Mouse (Mus musculus) heart, postnatal 0 days (tissue): Measurements from ENCODE around the gene Per1. TPM values are rescaled to one million over a fixed set of nuclear protein-coding genes. Genes with fewer than 3 reads are reported as not detected.
A peak's percentile ranks its signal among the peaks of the same experiment; 100 is the strongest.

Experiments used
- ATAC-seq: fragments of 200-750 bp; cut with Nextera tagmentation; 2 replicates; pipeline ENCODE4 v1.8.0; 2017; ENCODE audit warnings: low read depth, moderate number of reproducible peaks, moderate library complexity; ENCODE audit not compliant: insufficient read depth
- DNase-seq: peaks from one replicate; pipeline ENCODE4 v3.0.0-alpha.2; 2016; ENCODE audit warnings: low spot score
- H3K27ac ChIP-seq: fragments of 300-500 bp; sonication (generic); 2 replicates; pipeline ENCODE4 v1.5.1; 2014; ENCODE audit warnings: low read depth, mild to moderate bottlenecking
- H3K27me3 ChIP-seq: fragments of 300-500 bp; sonication (generic); 2 replicates; pipeline ENCODE4 v1.6.1; 2014; ENCODE audit warnings: low read length, mixed read lengths; ENCODE audit not compliant: control insufficient read depth, insufficient read depth
- H3K36me3 ChIP-seq: fragments of 300-500 bp; sonication (generic); replicated peaks from 2 replicates; pipeline ENCODE4 v1.6.1; 2014; ENCODE audit warnings: low read length, mixed read lengths; ENCODE audit not compliant: control insufficient read depth, insufficient read depth
- H3K4me1 ChIP-seq: fragments of 300-500 bp; sonication (generic); 2 replicates; pipeline ENCODE4 v1.6.1; 2014; ENCODE audit warnings: antibody characterized with exemption; ENCODE audit not compliant: control insufficient read depth, insufficient read depth
- H3K4me2 ChIP-seq: fragments of 300-500 bp; sonication (generic); 2 replicates; pipeline ENCODE4 v1.6.1; 2014; ENCODE audit warnings: low read depth, mild to moderate bottlenecking, low read length, moderate library complexity
- H3K4me3 ChIP-seq: fragments of 300-500 bp; sonication (generic); 2 replicates; pipeline ENCODE4 v1.5.1; 2014; ENCODE audit warnings: low read depth, low read length
- H3K9ac ChIP-seq: fragments of 300-500 bp; sonication (generic); replicated peaks from 2 replicates; pipeline ENCODE4 v1.6.1; 2014; ENCODE audit warnings: low read depth, low read length, mixed read lengths
- H3K9me3 ChIP-seq: fragments of 300-500 bp; sonication (generic); replicated peaks from 2 replicates; pipeline ENCODE4 v1.6.1; 2016; ENCODE audit warnings: low read length; ENCODE audit not compliant: control insufficient read depth
- CTCF ChIP-seq: IDR thresholded peaks from 2 replicates; pipeline ENCODE4 v1.5.1; 2016; ENCODE audit warnings: antibody characterized with exemption, control low read depth, low read depth
- EP300 ChIP-seq: IDR thresholded peaks from 2 replicates; pipeline ENCODE4 v1.6.1; 2016; ENCODE audit warnings: antibody characterized with exemption, low read depth
- WGBS: fragments of 180-500 bp; shearing (Covaris S2); extraction: QIAGEN DNeasy Blood & Tissue Kit; methylation state at CpG from one replicate; pipeline ENCODE4 v1.1.7; 2014; 5-methylcytosine and 5-hydroxymethylcytosine counted together
- polyA plus RNA-seq: library from polyadenylated mRNA; unstranded; fragments of >200 nt; fragmentation: Nextera tagmentation; extraction: Ambion mirVana; gene quantifications from 2 replicates; pipeline ENCODE4 v1.2.1, GENCODE M21; 2015
- total RNA-seq: library from RNA; depleted of rRNA; stranded (reverse); fragments of >200 nt; gene quantifications from 2 replicates; pipeline ENCODE4 v1.2.3, GENCODE M21; 2014; ENCODE audit warnings: low replicate concordance

Per1 gene
- total and polyA plus RNA-seq, 2 experiments from 2014 or later = 8.1 to 76.8 TPM

DNA sequence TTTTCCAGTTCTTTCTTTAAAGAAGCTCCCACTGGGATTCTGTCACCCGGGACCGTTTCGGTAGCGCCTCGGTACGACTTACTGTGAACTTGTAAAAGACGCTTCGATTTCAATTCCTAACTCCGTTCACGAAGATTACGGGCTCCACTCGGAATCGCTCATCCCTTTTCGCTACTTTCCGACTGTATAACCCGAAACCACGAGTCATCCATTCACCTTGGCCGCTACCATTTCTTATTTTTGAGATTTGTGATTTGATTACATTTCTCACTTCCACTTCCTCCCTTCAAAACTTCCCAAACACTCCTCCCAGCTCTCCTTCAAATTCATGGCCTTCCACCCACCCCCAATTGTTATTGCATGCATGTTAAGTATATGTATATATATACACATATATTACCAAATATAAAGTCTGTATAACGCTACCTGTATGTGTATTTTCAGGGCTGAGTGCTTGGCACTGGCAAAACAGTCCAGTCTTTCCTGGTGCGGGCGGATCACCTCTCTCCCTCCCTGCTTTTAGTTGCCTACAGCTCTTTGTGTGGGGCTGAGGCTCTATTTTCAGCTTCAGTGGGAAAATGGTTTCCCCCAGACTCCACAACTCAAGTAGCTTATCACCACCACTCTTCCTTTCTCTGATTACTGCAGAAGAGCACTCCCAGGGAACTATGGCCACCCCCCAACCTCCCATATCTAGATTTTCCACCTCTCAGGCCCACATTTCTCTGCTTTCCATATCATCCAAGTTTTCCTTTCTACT is 16.2 kb downstream of the Per1 start:
- ATAC-seq = no peak
- DNase-seq = no peak
- Histone ChIP-seq H3K27ac (peak overlapping the region; percentile 41), H3K4me2 (peak overlapping the region; percentile 62), H3K9me3 (no peaks in the 10 kb centered on the region), H3K9ac (peak overlapping the region; percentile 44; the same call in 1 of the 2 replicates), H3K27me3 (no peaks in the 10 kb centered on the region), H3K4me3 (peak overlapping the region; percentile 44), H3K4me1 (0 out of 2 replicates have a peak, but pooled peaks cover 13% of the 10 kb centered on the region), H3K36me3 (peaks cover 39% of the 10 kb centered on the region)
- TF ChIP-seq EP300 = no peak
- TF ChIP-seq CTCF = no peak
- 3% methylated on average over 21 of the region's 21 CpGs for WGBS

GRCm38 (mm10) chr11:69111865-69112264 is 16.8 kb downstream of the Per1 start:
- WGBS = 40% methylated on average over 4 of the region's 4 CpGs
- Histone ChIP-seq H3K9me3 (no peaks in the 10 kb centered on the region), H3K4me3 (no peak overlapping the region), H3K4me1 (0 out of 2 replicates have a peak, but pooled peaks cover 13% of the 10 kb centered on the region), H3K27ac (peak overlapping the region; percentile 41; the same call in 1 of the 2 replicates), H3K27me3 (no peaks in the 10 kb centered on the region), H3K9ac (no peak overlapping the region), H3K4me2 (no peak overlapping the region), H3K36me3 (peaks cover 32% of the 10 kb centered on the region)
- TF ChIP-seq EP300 (no peak), CTCF (no peak)
- peak; percentile 60 for DNase-seq
- no peak for ATAC-seq

- H3K4me3 ChIP-seq = no peak overlapping the region
- 51% methylated on average over 3 of the region's 3 CpGs for WGBS
- peaks cover 19% of the 10 kb centered on the region; the same call in 1 of the 2 replicates for H3K4me1 ChIP-seq
- H3K36me3 ChIP-seq = peaks cover 11% of the 10 kb centered on the region
- no peak overlapping the region for H3K9ac ChIP-seq
- H3K27ac ChIP-seq = no peak overlapping the region
- H3K4me2 ChIP-seq = no peak overlapping the region
- TF ChIP-seq EP300 (no peak), CTCF (no peak)
- ATAC-seq = no peak
- no peak for DNase-seq
- H3K9me3 ChIP-seq = no peaks in the 10 kb centered on the region
- H3K27me3 ChIP-seq = no peaks in the 10 kb centered on the region
Measured at GRCm38 (mm10) chr11:69114018-69114417, 19.0 kb downstream of the Per1 start.

- Histone ChIP-seq H3K27ac (no peak overlapping the region), H3K4me1 (peaks cover 22% of the 10 kb centered on the region; the same call in 1 of the 2 replicates), H3K27me3 (no peaks in the 10 kb centered on the region), H3K4me2 (no peak overlapping the region), H3K4me3 (no peak overlapping the region), H3K9me3 (no peaks in the 10 kb centered on the region), H3K36me3 (peaks cover 5% of the 10 kb centered on the region), H3K9ac (no peak overlapping the region)
- no peak for DNase-seq
- no peak for ATAC-seq
- no peak for TF ChIP-seq CTCF
- no peak for TF ChIP-seq EP300
- 80% methylated on average over 3 of the region's 3 CpGs for WGBS
Measured at GRCm38 (mm10) chr11:69114621-69115020, 19.6 kb downstream of the Per1 start.

DNA sequence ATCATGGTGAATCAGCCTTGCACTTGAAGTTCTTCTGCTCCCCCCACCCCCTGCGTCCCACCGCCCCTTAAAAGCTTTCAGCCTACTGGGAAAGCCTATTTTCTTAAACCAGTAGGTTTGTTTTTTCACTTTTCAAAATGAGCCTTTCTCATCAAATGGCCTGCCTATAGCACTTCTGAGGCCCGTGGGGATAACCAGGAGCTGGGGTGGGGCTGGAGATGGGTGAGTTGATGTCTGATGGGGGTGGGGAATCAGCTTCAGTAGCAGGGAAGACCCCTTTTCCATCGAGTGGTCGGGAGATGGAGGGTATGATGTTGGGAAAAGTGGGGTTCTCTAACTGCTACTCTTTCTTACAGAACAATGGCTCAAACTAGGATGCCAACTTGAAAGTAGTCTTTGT is 21.8 kb downstream of the Per1 start:
- no peak for TF ChIP-seq CTCF
- TF ChIP-seq EP300 = no peak

More for the DNA sequence above, 21.8 kb downstream of the Per1 start:
- H3K4me3 ChIP-seq = no peak overlapping the region
- peaks cover 29% of the 10 kb centered on the region for H3K4me1 ChIP-seq
- no peak for ATAC-seq
- H3K9me3 ChIP-seq = no peaks in the 10 kb centered on the region
- no peak overlapping the region for H3K9ac ChIP-seq
- no peaks in the 10 kb centered on the region for H3K36me3 ChIP-seq
- no peak overlapping the region for H3K4me2 ChIP-seq
- 51% methylated on average over 5 of the region's 5 CpGs for WGBS
- no peaks in the 10 kb centered on the region for H3K27me3 ChIP-seq
- DNase-seq = no peak
- no peak overlapping the region for H3K27ac ChIP-seq
